Mouse (Mus musculus): ENCODE data around the gene Slc39a11. TPM values are rescaled to one million over a fixed set of nuclear protein-coding genes. Genes with fewer than 3 reads are reported as not detected.

Slc39a11 gene
- total and polyA plus RNA-seq, 2 experiments from 2014 or later, result 40.4 to 62.5 TPM

DNA sequence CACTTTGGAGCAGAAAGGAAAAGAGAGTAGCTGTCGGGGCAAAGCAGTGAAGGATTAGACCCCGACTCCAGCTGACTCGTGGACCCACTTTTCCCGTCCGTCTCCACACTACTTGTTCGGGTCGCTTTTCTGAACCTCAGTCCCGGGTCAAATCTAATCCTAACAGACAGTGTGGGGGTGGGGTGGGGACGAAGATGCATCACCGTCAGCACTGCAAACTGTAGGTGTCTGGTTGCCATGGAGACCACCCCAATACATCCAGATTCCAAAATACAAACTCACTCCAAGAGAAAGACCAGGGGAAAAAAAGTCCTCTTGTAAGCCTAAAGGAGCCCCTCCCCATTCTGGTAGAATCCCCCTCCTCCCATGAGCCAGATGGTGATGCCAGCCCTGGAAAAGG lies 97.3 kb downstream of the Slc39a11 start:
- Histone ChIP-seq H3K4me1 (ENCODE audit: insufficient read depth, low read length) (peaks cover 12% of the 10 kb centered on the region), H3K9ac (replicated peaks; ENCODE audit: low read length, poor library complexity, severe bottlenecking) (no peak overlapping the region), H3K4me2 (ENCODE audit: low read depth, low read length, poor library complexity, severe bottlenecking) (no peak overlapping the region), H3K4me3 (ENCODE audit: low read depth, low read length) (no peak overlapping the region), H3K36me3 (ENCODE audit: insufficient read depth, low read length) (no peaks in the 10 kb centered on the region), H3K9me3 (ENCODE audit: low read length) (no peaks in the 10 kb centered on the region), H3K27ac (ENCODE audit: low read depth, low read length) (no peak overlapping the region), H3K27me3 (ENCODE audit: insufficient read depth, low read length) (no peaks in the 10 kb centered on the region)
- DNase-seq (ENCODE audit: low spot score) (no peak), ATAC-seq (ENCODE audit: low FRiP score) (no peak)
- 72% methylated on average over 10 of the region's 10 CpGs for WGBS
- TF ChIP-seq CTCF (IDR thresholded peaks at IDR 0.05), result no peak

DNA sequence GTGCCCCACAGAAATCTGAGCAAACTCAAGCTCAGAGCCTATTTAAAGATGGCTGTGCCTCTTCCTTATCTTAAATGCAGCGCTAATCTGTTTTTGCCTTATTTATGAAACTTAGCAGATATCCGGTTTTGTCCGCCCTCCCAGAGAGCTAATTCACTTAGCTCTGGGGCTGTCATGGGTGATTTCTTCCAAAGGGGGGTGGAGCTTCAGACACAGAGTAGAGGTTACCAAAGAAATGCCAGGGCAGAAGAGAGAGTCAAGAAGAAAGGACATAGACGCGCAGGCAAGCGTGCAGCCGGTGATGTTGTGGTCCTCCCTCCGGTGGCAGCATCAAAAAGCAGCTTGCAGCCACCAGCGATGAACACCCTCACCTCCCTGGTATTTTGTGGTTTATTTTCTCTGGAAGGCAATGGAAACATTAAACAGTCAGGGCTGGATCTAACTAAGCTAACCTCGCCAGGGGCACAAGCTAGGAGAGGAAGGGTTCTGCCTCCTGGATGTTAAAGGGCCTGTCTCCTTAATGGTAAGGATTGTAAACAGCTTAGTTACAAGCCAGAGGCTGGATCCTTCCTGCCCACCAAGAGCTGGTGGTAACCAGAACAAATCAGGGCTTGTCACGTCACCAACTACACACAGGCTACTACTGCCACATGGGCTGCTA lies 103.5 kb downstream of the Slc39a11 start:
- H3K9ac ChIP-seq (replicated peaks; ENCODE audit: low read length, poor library complexity, severe bottlenecking), result no peak overlapping the region
- ATAC-seq (ENCODE audit: low FRiP score) (no peak), DNase-seq (ENCODE audit: low spot score) (no peak)
- H3K27ac ChIP-seq (ENCODE audit: low read depth, low read length), result no peak overlapping the region
- no peak overlapping the region for H3K4me2 ChIP-seq (ENCODE audit: low read depth, low read length, poor library complexity, severe bottlenecking)
- H3K36me3 ChIP-seq (ENCODE audit: insufficient read depth, low read length), result no peaks in the 10 kb centered on the region
- H3K27me3 ChIP-seq (ENCODE audit: insufficient read depth, low read length), result no peaks in the 10 kb centered on the region
- 52% methylated on average over 11 of the region's 11 CpGs for WGBS
- no peak overlapping the region for H3K4me3 ChIP-seq (ENCODE audit: low read depth, low read length)
- peak; percentile 29; the same call in 1 of the 2 replicates for TF ChIP-seq CTCF (IDR thresholded peaks at IDR 0.05)
- H3K4me1 ChIP-seq (ENCODE audit: insufficient read depth, low read length), result no peaks in the 10 kb centered on the region
- no peaks in the 10 kb centered on the region for H3K9me3 ChIP-seq (ENCODE audit: low read length)

DNA sequence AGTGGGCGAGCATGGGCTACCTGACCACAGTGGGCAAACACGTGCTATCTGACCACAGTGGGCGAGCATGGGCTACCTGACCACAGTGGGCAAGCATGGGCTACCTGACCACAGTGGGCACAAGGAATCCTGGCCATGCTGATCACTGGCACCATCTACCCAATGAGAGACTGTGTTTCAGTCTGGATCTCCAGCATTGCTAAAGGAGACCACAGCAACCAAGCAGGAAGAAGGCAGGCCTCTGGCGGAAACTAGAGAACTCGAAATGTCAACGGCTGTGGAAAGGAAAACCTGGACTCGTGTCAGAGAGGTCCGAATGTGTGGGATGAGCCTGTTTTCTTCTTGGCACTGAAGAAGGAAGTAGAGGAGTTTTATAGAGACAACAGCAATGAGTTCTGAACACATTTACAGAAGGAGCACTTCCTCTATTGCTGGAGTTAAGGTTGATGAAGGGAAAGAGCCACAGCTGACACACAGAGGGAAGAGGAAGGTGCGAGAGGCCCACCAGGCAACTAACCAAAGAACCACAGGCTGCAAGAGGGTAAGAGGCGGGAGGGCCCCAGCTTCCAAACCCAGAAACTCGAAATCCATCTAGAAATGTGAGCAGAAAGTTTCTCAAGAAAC lies 105.8 kb downstream of the Slc39a11 start:
- H3K27ac ChIP-seq (ENCODE audit: low read depth, low read length), result no peak overlapping the region
- no peaks in the 10 kb centered on the region for H3K4me1 ChIP-seq (ENCODE audit: insufficient read depth, low read length)
- DNase-seq (ENCODE audit: low spot score) (no peak), ATAC-seq (ENCODE audit: low FRiP score) (no peak)
- H3K9ac ChIP-seq (replicated peaks; ENCODE audit: low read length, poor library complexity, severe bottlenecking), result no peak overlapping the region
- H3K36me3 ChIP-seq (ENCODE audit: insufficient read depth, low read length), result no peaks in the 10 kb centered on the region
- no peaks in the 10 kb centered on the region for H3K9me3 ChIP-seq (ENCODE audit: low read length)
- TF ChIP-seq CTCF (IDR thresholded peaks at IDR 0.05), result no peak
- no peak overlapping the region for H3K4me2 ChIP-seq (ENCODE audit: low read depth, low read length, poor library complexity, severe bottlenecking)
- no peaks in the 10 kb centered on the region for H3K27me3 ChIP-seq (ENCODE audit: insufficient read depth, low read length)
- H3K4me3 ChIP-seq (ENCODE audit: low read depth, low read length), result no peak overlapping the region
- WGBS, result 89% methylated on average over 11 of the region's 11 CpGs

DNA sequence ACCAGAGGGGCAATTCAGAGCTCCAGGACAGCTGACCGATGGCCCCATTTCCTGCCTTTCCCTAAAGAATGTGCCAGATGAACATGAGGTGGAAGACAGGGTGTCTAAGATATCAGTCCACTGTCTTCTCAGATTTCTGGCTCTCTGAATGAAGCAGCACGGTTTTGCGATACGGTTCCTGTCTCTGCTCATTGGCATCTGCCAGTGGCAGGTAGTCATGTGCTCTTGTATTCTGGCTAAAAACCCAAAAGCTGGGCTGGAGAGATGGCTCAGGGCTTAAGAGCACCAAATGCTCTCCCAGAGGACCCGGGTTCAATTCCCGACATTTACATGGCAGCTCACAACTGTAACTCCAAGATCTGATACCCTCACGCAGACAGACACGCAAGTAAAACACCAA lies 108.8 kb downstream of the Slc39a11 start:
- H3K9ac ChIP-seq (replicated peaks; ENCODE audit: low read length, poor library complexity, severe bottlenecking), result no peak overlapping the region
- WGBS, result 99% methylated on average over 8 of the region's 8 CpGs
- DNase-seq (ENCODE audit: low spot score), result no peak
- no peak for ATAC-seq (ENCODE audit: low FRiP score)
- no peaks in the 10 kb centered on the region for H3K4me1 ChIP-seq (ENCODE audit: insufficient read depth, low read length)
- H3K4me3 ChIP-seq (ENCODE audit: low read depth, low read length), result no peak overlapping the region
- H3K36me3 ChIP-seq (ENCODE audit: insufficient read depth, low read length), result no peaks in the 10 kb centered on the region
- H3K27me3 ChIP-seq (ENCODE audit: insufficient read depth, low read length), result no peaks in the 10 kb centered on the region
- H3K27ac ChIP-seq (ENCODE audit: low read depth, low read length), result no peak overlapping the region
- H3K9me3 ChIP-seq (ENCODE audit: low read length), result no peaks in the 10 kb centered on the region
- TF ChIP-seq CTCF (IDR thresholded peaks at IDR 0.05), result no peak
- no peak overlapping the region for H3K4me2 ChIP-seq (ENCODE audit: low read depth, low read length, poor library complexity, severe bottlenecking)

DNA sequence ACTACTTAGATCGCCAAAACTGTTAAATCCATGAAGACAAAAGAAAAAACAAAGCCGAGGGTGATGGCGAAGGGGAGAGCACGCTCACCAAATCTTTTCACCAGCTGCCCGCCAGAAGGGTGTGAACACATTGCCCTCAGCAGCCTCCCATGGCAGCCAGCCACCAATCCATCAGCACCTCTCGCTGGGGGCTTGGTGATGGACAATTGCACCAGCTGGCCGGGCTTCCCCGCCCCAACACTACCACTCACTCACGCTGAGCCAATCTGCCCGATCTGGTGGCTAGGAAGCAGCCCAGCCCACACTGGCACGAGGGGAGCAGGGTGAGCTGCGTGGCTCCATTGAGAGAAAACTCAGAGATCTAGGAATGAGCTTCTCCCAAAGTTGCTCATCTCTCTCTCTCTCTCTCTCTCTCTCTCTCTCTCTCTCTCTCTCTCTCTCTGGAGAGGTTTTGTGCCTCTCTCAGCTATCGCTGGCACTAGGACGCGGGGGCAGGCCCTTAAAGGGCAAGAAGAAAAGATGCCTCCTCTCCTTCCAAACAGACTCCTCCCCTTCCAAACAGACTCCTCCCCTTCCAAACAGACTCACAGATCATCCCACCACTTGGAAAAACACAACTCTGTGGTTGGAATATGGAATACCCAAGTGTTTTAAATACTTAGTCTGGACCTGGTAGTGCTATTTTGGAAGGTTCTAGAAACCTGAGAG lies 110.2 kb downstream of the Slc39a11 start:
- H3K4me2 ChIP-seq (ENCODE audit: low read depth, low read length, poor library complexity, severe bottlenecking), result no peak overlapping the region
- WGBS, result 41% methylated on average over 15 of the region's 15 CpGs
- peak; percentile 62; the same call in 1 of the 2 replicates for ATAC-seq (ENCODE audit: low FRiP score)

DNA sequence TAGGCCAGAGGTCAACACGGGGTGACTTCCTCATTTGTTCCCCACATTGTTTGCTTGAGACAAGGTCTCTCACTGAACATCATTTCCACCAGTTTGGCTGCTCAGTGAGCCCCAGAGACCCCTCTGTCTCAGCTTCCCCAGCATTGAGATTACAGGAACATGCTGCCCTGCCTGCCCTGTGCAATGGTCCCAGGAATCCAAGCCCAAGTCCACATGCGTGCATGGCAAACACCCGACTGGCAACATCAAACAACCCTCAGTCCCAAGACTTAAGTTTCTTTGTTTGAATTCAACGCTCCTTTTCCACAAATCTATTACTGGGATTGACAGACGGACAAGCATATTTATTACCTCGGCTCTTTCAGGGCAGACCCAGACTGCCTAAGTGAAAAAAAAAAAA lies 110.8 kb downstream of the Slc39a11 start:
- TF ChIP-seq CTCF (IDR thresholded peaks at IDR 0.05), result no peak
- H3K9ac ChIP-seq (replicated peaks; ENCODE audit: low read length, poor library complexity, severe bottlenecking), result no peak overlapping the region
- no peak overlapping the region for H3K4me3 ChIP-seq (ENCODE audit: low read depth, low read length)
- no peaks in the 10 kb centered on the region for H3K27me3 ChIP-seq (ENCODE audit: insufficient read depth, low read length)
- DNase-seq (ENCODE audit: low spot score) (no peak), ATAC-seq (ENCODE audit: low FRiP score) (no peak)
- H3K4me2 ChIP-seq (ENCODE audit: low read depth, low read length, poor library complexity, severe bottlenecking), result no peak overlapping the region
- 46% methylated on average over 6 of the region's 6 CpGs for WGBS
- H3K36me3 ChIP-seq (ENCODE audit: insufficient read depth, low read length), result no peaks in the 10 kb centered on the region
- H3K9me3 ChIP-seq (ENCODE audit: low read length), result no peaks in the 10 kb centered on the region
- no peaks in the 10 kb centered on the region for H3K4me1 ChIP-seq (ENCODE audit: insufficient read depth, low read length)
- H3K27ac ChIP-seq (ENCODE audit: low read depth, low read length), result no peak overlapping the region

More for the DNA sequence above, 110.2 kb downstream of the Slc39a11 start:
- TF ChIP-seq CTCF (IDR thresholded peaks at IDR 0.05), result no peak
- H3K9ac ChIP-seq (replicated peaks; ENCODE audit: low read length, poor library complexity, severe bottlenecking), result no peak overlapping the region
- no peaks in the 10 kb centered on the region for H3K36me3 ChIP-seq (ENCODE audit: insufficient read depth, low read length)
- no peaks in the 10 kb centered on the region for H3K4me1 ChIP-seq (ENCODE audit: insufficient read depth, low read length)
- H3K4me3 ChIP-seq (ENCODE audit: low read depth, low read length), result no peak overlapping the region
- H3K27me3 ChIP-seq (ENCODE audit: insufficient read depth, low read length), result no peaks in the 10 kb centered on the region
- H3K27ac ChIP-seq (ENCODE audit: low read depth, low read length), result no peak overlapping the region
- no peaks in the 10 kb centered on the region for H3K9me3 ChIP-seq (ENCODE audit: low read length)
- DNase-seq (ENCODE audit: low spot score), result peak; percentile 94

Data from midbrain, postnatal 0 days (tissue).